Mouse (Mus musculus) kidney, adult 2 months (tissue): ENCODE measurements around the gene Chtop.

Experiments
- CTCF ChIP-seq: fragments of 200-500 bp; conservative IDR thresholded peaks from 2 replicates; pipeline ENCODE4 v1.5.1; 2011; ENCODE audit warnings: low read depth, mild to moderate bottlenecking, control low read depth, low read length, moderate library complexity, mixed read lengths; ENCODE audit not compliant: insufficient read depth, insufficient read length
- POLR2A ChIP-seq: fragments of 200-500 bp; IDR thresholded peaks from one replicate; pipeline ENCODE4 v1.6.1; 2011; ENCODE audit warnings: low read depth, low read length, control low read depth

GRCm38 (mm10) chr3:90475831-90476611, 33.3 kb downstream of the Chtop start, which contains the start of gene Ilf2:
- TF ChIP-seq CTCF (peak; percentile 45), POLR2A (peak; percentile 46)
